In the genomic region with DNA sequence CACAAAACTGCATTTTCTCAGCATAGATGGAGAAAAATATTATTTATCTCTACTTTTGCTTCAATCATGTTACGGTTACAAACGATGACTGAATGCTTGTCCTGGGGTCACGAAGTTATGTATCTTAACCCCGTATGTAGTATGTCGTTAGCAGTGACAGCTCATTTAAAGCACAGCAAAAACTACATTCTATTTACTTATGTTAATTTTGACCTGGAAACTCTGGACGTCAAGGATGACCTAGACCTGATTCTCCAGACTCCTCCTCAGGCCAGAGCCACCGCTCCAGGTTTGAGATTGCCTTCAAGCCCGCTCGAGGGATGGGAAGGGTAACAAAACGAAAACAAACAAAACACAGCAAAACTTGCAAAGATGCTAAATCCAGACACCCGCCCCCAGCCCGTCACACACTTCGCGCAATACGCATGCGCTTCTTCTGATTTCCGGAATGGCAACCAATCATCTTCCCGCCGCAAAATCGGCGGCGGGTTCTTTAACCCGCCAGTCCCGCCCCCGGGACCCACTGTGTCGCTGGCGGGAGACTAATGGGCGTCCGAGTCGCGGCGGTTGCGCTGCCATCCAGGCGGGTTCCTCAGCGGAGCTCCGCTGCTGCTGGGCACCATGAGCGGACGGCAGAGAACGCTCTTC, we compare ENCODE assay signal across 8 mouse cellular contexts. TPM values are rescaled to one million over a fixed set of nuclear protein-coding genes. Genes with fewer than 3 reads are reported as not detected.
A peak's percentile ranks its signal among the peaks of the same experiment; 100 is the strongest.
DNase-seq lines count a peak whose midpoint lies in the region; ATAC-seq and TF ChIP-seq lines count a peak whose summit lies in the region.

A gene (plus strand): TSS at position 519 of the 648 bp plus-strand sequence.

- WGBS in cerebellum, adult 2 months: 2% methylated on average over 39 of the region's 39 CpGs
- 1% methylated on average over 39 of the region's 39 CpGs for WGBS in forebrain, postnatal 0 days
- 1% methylated on average over 39 of the region's 39 CpGs for WGBS in lung, embryonic 15.5 days

- peaks cover 30% of the 10 kb centered on the region for H3K79me2 ChIP-seq in MEL (ENCODE audit: control insufficient read depth, insufficient read depth, low read length, poor library complexity)

- peak; percentile 96 for DNase-seq in MEL (ENCODE audit: low read depth, low spot score)
- peak; percentile 90 to 91 for DNase-seq in cerebellum, adult 2 months
- peak; percentile 96 for DNase-seq in forebrain, postnatal 0 days
- peak; percentile 92 for DNase-seq in heart, postnatal 4 days
- DNase-seq in layer of hippocampus, adult 8-10 months (ENCODE audit: low spot score in 2 of 2): peak; percentile 88 to 91
- DNase-seq in ovary, adult 18-20 months (ENCODE audit: low spot score): peak; percentile 84
- DNase-seq in thymus, postnatal 0 days (ENCODE audit: low spot score): peak; percentile 96

- TF ChIP-seq CTCF in MEL (IDR thresholded peaks at IDR 0.05 in 2 of 3, conservative IDR thresholded peaks at IDR 0.05 in 1 of 3; ENCODE audit: control insufficient read depth in 1 of 3, insufficient read depth in 1 of 3, low read depth in 2 of 3, low read length in 3 of 3, poor library complexity in 1 of 3, severe bottlenecking in 1 of 3): no peak
- TF ChIP-seq CTCF in cerebellum, adult 2 months (IDR thresholded peaks at IDR 0.05; ENCODE audit: borderline replicate concordance, insufficient read depth, low read depth, low read length): no peak
- no peak for TF ChIP-seq CTCF in forebrain, postnatal 0 days (IDR thresholded peaks at IDR 0.05; ENCODE audit: low read depth)

- TF ChIP-seq POLR2A in MEL (IDR thresholded peaks at IDR 0.05; ENCODE audit: control insufficient read depth in 1 of 2, insufficient read depth in 1 of 2, low read depth in 1 of 2, low read length in 2 of 2, poor library complexity in 1 of 2): peak; percentile 76 to 88
- TF ChIP-seq POLR2A in cerebellum, adult 2 months (IDR thresholded peaks at IDR 0.05; ENCODE audit: borderline replicate concordance, insufficient read depth, low read length): peak; percentile 49; the same call in 1 of the 2 replicates

- no peak for TF ChIP-seq RAD21 in MEL (IDR thresholded peaks at IDR 0.05; ENCODE audit: low read depth, low read length)

- H3K27me3 ChIP-seq in MEL (ENCODE audit: control insufficient read depth in 1 of 2, insufficient read depth in 2 of 2, low read length in 2 of 2): no peaks in the 10 kb centered on the region
- no peaks in the 10 kb centered on the region for H3K27me3 ChIP-seq in cerebellum, adult 2 months (ENCODE audit: control insufficient read depth, insufficient read depth, low read length)
- no peaks in the 10 kb centered on the region for H3K27me3 ChIP-seq in forebrain, postnatal 0 days (ENCODE audit: insufficient read depth, low read length)
- H3K27me3 ChIP-seq in lung, embryonic 15.5 days: no peaks in the 10 kb centered on the region

- peak; percentile 65 for ATAC-seq in forebrain, postnatal 0 days
- peak; percentile 40; the same call in 1 of the 2 replicates for ATAC-seq in lung, embryonic 15.5 days (ENCODE audit: borderline replicate concordance, extremely low read depth, low FRiP score, low TSS enrichment)

- peak within 1 kb of the TSS; percentile 83 for H3K4me2 ChIP-seq in forebrain, postnatal 0 days (ENCODE audit: low read depth)
- H3K4me2 ChIP-seq in lung, embryonic 15.5 days: peak within 1 kb of the TSS; percentile 58

- peaks cover 0 to 16% of the 10 kb centered on the region in 2 experiments; a peak in 2 of 4 replicates for H3K36me3 ChIP-seq in MEL (ENCODE audit: control insufficient read depth in 1 of 2, insufficient read depth in 2 of 2, low read length in 2 of 2)
- H3K36me3 ChIP-seq in forebrain, postnatal 0 days (ENCODE audit: insufficient read depth): no peaks in the 10 kb centered on the region
- peaks cover 2% of the 10 kb centered on the region; the same call in 1 of the 2 replicates for H3K36me3 ChIP-seq in lung, embryonic 15.5 days

- H3K27ac ChIP-seq in MEL (ENCODE audit: control insufficient read depth, low read depth, low read length): peak within 1 kb of the TSS; percentile 52
- peak within 1 kb of the TSS; percentile 38; the same call in 1 of the 2 replicates for H3K27ac ChIP-seq in cerebellum, adult 2 months (ENCODE audit: insufficient read depth, low read length)
- peak within 1 kb of the TSS; percentile 97 for H3K27ac ChIP-seq in forebrain, postnatal 0 days (ENCODE audit: low read depth, low read length)
- peak within 1 kb of the TSS; percentile 94 for H3K27ac ChIP-seq in lung, embryonic 15.5 days

- peaks cover 0 to 8% of the 10 kb centered on the region in 2 experiments; a peak in 2 of 4 replicates for H3K4me1 ChIP-seq in MEL (ENCODE audit: control insufficient read depth in 1 of 2, insufficient read depth in 2 of 2, low read length in 2 of 2)
- no peaks in the 10 kb centered on the region for H3K4me1 ChIP-seq in cerebellum, adult 2 months (ENCODE audit: control insufficient read depth, insufficient read depth, low read length)
- H3K4me1 ChIP-seq in forebrain, postnatal 0 days (ENCODE audit: insufficient read depth): peaks cover 15% of the 10 kb centered on the region; the same call in 1 of the 2 replicates
- H3K4me1 ChIP-seq in lung, embryonic 15.5 days: peaks cover 29% of the 10 kb centered on the region

- TF ChIP-seq EP300 in MEL (IDR thresholded peaks at IDR 0.05; ENCODE audit: low read depth in 1 of 2, low read length in 2 of 2): no peak

- peak within 1 kb of the TSS; percentile 84 to 86 for H3K4me3 ChIP-seq in MEL (ENCODE audit: control insufficient read depth in 1 of 2, insufficient read depth in 1 of 2, low read depth in 2 of 2, low read length in 2 of 2)
- H3K4me3 ChIP-seq in cerebellum, adult 2 months (replicated peaks; ENCODE audit: insufficient read depth, low read depth, low read length): peak within 1 kb of the TSS; percentile 100
- H3K4me3 ChIP-seq in forebrain, postnatal 0 days (ENCODE audit: low read depth, low read length): peak within 1 kb of the TSS; percentile 90
- peak within 1 kb of the TSS; percentile 75 for H3K4me3 ChIP-seq in lung, embryonic 15.5 days

- no peaks in the 10 kb centered on the region for H3K9me3 ChIP-seq in MEL (replicated peaks; ENCODE audit: insufficient read depth, low read length)
- no peaks in the 10 kb centered on the region for H3K9me3 ChIP-seq in forebrain, postnatal 0 days (ENCODE audit: low read length)
- no peaks in the 10 kb centered on the region for H3K9me3 ChIP-seq in lung, embryonic 15.5 days

- peak within 1 kb of the TSS; percentile 85 for H3K9ac ChIP-seq in MEL (ENCODE audit: control insufficient read depth, low read depth, low read length, poor library complexity, severe bottlenecking)
- peak within 1 kb of the TSS; percentile 75 for H3K9ac ChIP-seq in forebrain, postnatal 0 days
- H3K9ac ChIP-seq in lung, embryonic 15.5 days: peak within 1 kb of the TSS; percentile 79

TF ChIP-seq in MEL, 35 proteins besides CTCF, POLR2A, EP300 and RAD21:
- TF ChIP-seq USF2 (IDR thresholded peaks at IDR 0.05; ENCODE audit: borderline replicate concordance in 1 of 2, insufficient read depth in 1 of 2, low read depth in 1 of 2, low read length in 2 of 2) (no peak), ETS1 (IDR thresholded peaks at IDR 0.05; ENCODE audit: low read depth, low read length) (peak; percentile 32; the same call in 1 of the 2 replicates), MAFK (IDR thresholded peaks at IDR 0.05; ENCODE audit: borderline replicate concordance, low read depth, low read length) (no peak), POLR2AphosphoS2 (IDR thresholded peaks at IDR 0.05; ENCODE audit: low read length) (0 out of 2 replicates have a peak, but pooled peaks have one; percentile 13), CHD2 (IDR thresholded peaks at IDR 0.05; ENCODE audit: low read length) (no peak), NELFE (IDR thresholded peaks at IDR 0.05; ENCODE audit: low read depth, low read length) (peak; percentile 83), TCF12 (IDR thresholded peaks at IDR 0.05; ENCODE audit: low read depth, low read length) (no peak), MXI1 (IDR thresholded peaks at IDR 0.05; ENCODE audit: low read depth, low read length) (peak; percentile 82), JUND (IDR thresholded peaks at IDR 0.05; ENCODE audit: low read depth, low read length) (no peak), NRF1 (IDR thresholded peaks at IDR 0.05; ENCODE audit: insufficient read depth, low read depth, low read length, poor library complexity, severe bottlenecking) (peak; percentile 91), ELF1 (IDR thresholded peaks at IDR 0.05; ENCODE audit: low read depth, low read length) (peak; percentile 86), USF1 (IDR thresholded peaks at IDR 0.05; ENCODE audit: low read depth, low read length) (no peak), ZMIZ1 (IDR thresholded peaks at IDR 0.05; ENCODE audit: low read depth, low read length) (peak; percentile 61; the same call in 1 of the 2 replicates), MYB (IDR thresholded peaks at IDR 0.05; ENCODE audit: low read depth, low read length) (no peak), KAT2A (conservative IDR thresholded peaks at IDR 0.05; ENCODE audit: low read depth, low read length) (no peak; the same call in 1 of the 2 replicates), TBP (IDR thresholded peaks at IDR 0.05; ENCODE audit: low read depth, low read length) (peak; percentile 83), TAL1 (IDR thresholded peaks at IDR 0.05; ENCODE audit: low read length) (no peak), HCFC1 (IDR thresholded peaks at IDR 0.05; ENCODE audit: low read depth, low read length) (peak; percentile 81), UBTF (IDR thresholded peaks at IDR 0.05; ENCODE audit: borderline replicate concordance, insufficient read depth, low read depth, low read length) (peak; percentile 82; the same call in 1 of the 2 replicates), E2F4 (IDR thresholded peaks at IDR 0.05; ENCODE audit: borderline replicate concordance, low read depth, low read length) (peak; percentile 92), SMC3 (IDR thresholded peaks at IDR 0.05; ENCODE audit: low read depth, low read length) (no peak), ZNF384 (IDR thresholded peaks at IDR 0.05; ENCODE audit: low read depth, low read length) (no peak)

RNA-seq across cellular contexts. Expression of the gene that starts here (rescaled TPM):
- total RNA-seq in MEL (2012; rRNA removed): 11.7 and 15.6 TPM in 2 replicates
- 10 to 100 TPM; 12.8 to 25.3 TPM for polyA plus RNA-seq in MEL (2012; ENCODE audit: insufficient read depth in 1 of 2, insufficient read length in 2 of 2, low read depth in 1 of 2, low replicate concordance in 2 of 2, missing spikeins in 1 of 2)
- 6.5 and 9.9 TPM in 2 replicates for polyA plus RNA-seq in cerebellum, adult 2 months (2012; rRNA removed)
- 22.6 and 22.8 TPM in 2 replicates for total RNA-seq in forebrain, postnatal 0 days (2014; rRNA removed)
- 4.1 and 8.3 TPM in 2 replicates for polyA plus RNA-seq in forebrain, postnatal 0 days (2015; fragmentation: Nextera tagmentation; extraction: Ambion mirVana)
- total RNA-seq in heart, postnatal 4 days (2021): 10 to 100 TPM in 1 of 2 experiments, 1 to 10 TPM in 1; 9.5 to 14.0 TPM
- 10 to 100 TPM; 11.2 to 16.1 (median 14.8) TPM for total RNA-seq in layer of hippocampus, adult 8-10 months (2022)
- 11.3 and 13.4 TPM in 2 replicates for polyA plus RNA-seq in lung, embryonic 15.5 days (2015; fragmentation: Nextera tagmentation; extraction: Ambion mirVana)
- 8.0 and 9.1 TPM in 2 replicates for polyA plus RNA-seq in thymus, postnatal 0 days (2015; fragmentation: Nextera tagmentation; extraction: Ambion mirVana)

Comparison
In these comparisons a context has a peak if more than half of its experiments do, and no peak if none do; other contexts are left out.
1. Peak in every context shown above with its lines: DNase-seq, ATAC-seq, H3K4me3 ChIP-seq and H3K27ac ChIP-seq.
2. H3K27ac ChIP-seq: peak in every context shown above with its lines; median percentile 97 in forebrain, postnatal 0 days; 94 in lung, embryonic 15.5 days; 52 in MEL; 38 in cerebellum, adult 2 months.